Mouse (Mus musculus) G1E (cell line): ENCODE measurements around the gene Ralb.

ENCODE experiments used
- CTCF ChIP-seq: IDR thresholded peaks from 2 replicates; pipeline ENCODE4 v1.5.1; 2012; ENCODE audit warnings: low read depth, low read length, inconsistent platforms, mixed read lengths
- TAL1 ChIP-seq: conservative IDR thresholded peaks from 2 replicates; pipeline ENCODE4 v1.6.1; 2012; ENCODE audit warnings: low read depth, low read length, inconsistent platforms, mixed read lengths

DNA sequence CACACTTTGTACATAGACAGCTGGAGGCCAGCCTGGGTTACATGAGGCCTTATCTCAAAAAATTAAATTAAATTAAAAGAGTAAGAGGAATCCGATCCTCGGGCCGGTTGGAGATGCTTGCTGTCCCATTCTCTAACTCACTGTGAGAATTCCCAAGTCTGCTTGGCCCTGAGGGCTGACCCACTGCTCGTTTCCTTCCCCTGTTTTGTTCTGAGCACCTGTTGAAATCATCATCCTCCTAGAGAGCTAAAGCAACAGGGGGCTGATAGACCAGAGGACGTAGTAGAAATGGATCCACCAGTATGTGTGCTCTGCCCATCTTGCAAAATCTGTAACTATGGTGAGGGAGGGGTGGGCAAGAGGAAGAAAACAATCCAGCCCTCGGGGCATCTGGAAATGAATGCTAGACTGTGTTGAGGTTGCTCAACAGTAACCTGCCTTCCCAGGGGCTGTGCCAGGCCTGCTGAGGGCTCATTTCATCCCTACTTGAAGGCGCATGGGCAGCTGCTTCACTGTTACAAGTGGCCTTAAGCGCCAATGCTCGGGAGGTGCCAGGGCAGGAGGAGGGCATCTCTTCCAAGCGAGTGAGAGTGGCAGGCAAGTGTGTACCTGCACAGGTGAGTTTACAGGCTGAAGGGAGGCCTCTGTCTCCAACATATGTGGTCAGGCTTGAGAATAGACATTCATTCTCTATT, 53.8 kb downstream of the Ralb start:
- TF ChIP-seq CTCF (no peak), TAL1 (no peak)
